Mouse (Mus musculus) olfactory bulb, adult 2 months (tissue): ENCODE measurements around the gene Syn3. TPM values are rescaled to one million over a fixed set of nuclear protein-coding genes. Genes with fewer than 3 reads are reported as not detected.
"Not testable (repeated sequence)": the region's sequence is repeated elsewhere in the genome, so short reads cannot be mapped to it uniquely, and the experiment has no call there.

Source experiments
- H3K27ac ChIP-seq: fragments of 200-500 bp; 2 replicates; pipeline ENCODE4 v1.5.1; 2012; ENCODE audit warnings: low read depth, low read length; ENCODE audit not compliant: insufficient read depth
- H3K4me1 ChIP-seq: fragments of 200-500 bp; 2 replicates; pipeline ENCODE4 v1.6.1; 2012; ENCODE audit warnings: low read length; ENCODE audit not compliant: control insufficient read depth, insufficient read depth
- H3K4me3 ChIP-seq: fragments of 200-500 bp; 2 replicates; pipeline ENCODE4 v1.5.1; 2012; ENCODE audit warnings: mild to moderate bottlenecking, low read depth, low read length, moderate library complexity; ENCODE audit not compliant: insufficient read depth
- CTCF ChIP-seq: fragments of 200-500 bp; IDR thresholded peaks from 2 replicates; pipeline ENCODE4 v1.5.1; 2012; ENCODE audit warnings: low read depth, mild to moderate bottlenecking, low read length, moderate library complexity; ENCODE audit not compliant: insufficient read depth
- POLR2A ChIP-seq: fragments of 200-500 bp; IDR thresholded peaks from 2 replicates; pipeline ENCODE4 v1.6.1; 2012; ENCODE audit warnings: mild to moderate bottlenecking, low read depth, low read length, moderate library complexity; ENCODE audit not compliant: insufficient read depth
- WGBS: fragments of 180-500 bp; shearing (Covaris S2); methylation state at CpG from one replicate; pipeline ENCODE4 v1.1.7; 2018; 5-methylcytosine and 5-hydroxymethylcytosine counted together
- polyA plus RNA-seq: library from polyadenylated mRNA; stranded (reverse); fragments of >200 nt; gene quantifications from 2 replicates; pipeline ENCODE4 v1.2.4, GENCODE M21; 2012; ENCODE audit warnings: low replicate concordance; ENCODE audit not compliant: missing spikeins, insufficient read depth, insufficient read length

Gene Syn3
- polyA plus RNA-seq, 1 experiment = not detected

- 95% methylated on average over 1 of the region's 1 CpGs for whole genome bisulfite sequencing
- no peak overlapping the region for H3K27ac ChIP-seq
- no peak for TF ChIP-seq CTCF
- H3K4me1 ChIP-seq = no peaks in the 10 kb centered on the region
- no peak overlapping the region for H3K4me3 ChIP-seq
Measured at GRCm38 (mm10) chr10:86046371-86046770, 452.3 kb downstream of the Syn3 start.

DNA sequence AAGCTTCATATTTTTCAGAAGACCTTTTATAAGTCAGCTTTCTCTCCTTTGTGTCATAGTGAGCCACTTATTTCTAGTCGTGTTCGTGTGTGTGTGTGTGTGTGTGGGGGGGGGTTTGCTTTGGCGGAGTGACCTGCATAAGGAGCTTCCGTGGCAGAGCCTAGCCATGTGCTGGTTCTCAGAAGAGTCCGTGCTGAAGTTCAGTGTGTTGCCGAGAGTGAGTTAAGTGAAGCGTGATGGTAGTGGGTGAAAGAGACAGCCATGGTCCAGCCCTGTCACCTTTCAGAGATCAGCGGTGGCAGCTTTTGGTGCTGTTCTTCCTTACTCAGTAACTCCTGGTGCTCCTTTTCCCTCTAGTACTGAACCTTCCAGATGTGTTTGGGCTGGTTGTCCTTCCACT is 454.6 kb downstream of the Syn3 start:
- TF ChIP-seq POLR2A (no peak), CTCF (no peak)
- Histone ChIP-seq H3K4me3 (no peak overlapping the region), H3K27ac (no peak overlapping the region), H3K4me1 (no peaks in the 10 kb centered on the region)
- 80% methylated on average over 8 of the region's 8 CpGs for WGBS

- Histone ChIP-seq H3K4me1 (no peaks in the 10 kb centered on the region), H3K4me3 (no peak overlapping the region), H3K27ac (no peak overlapping the region)
- no peak for TF ChIP-seq POLR2A
- TF ChIP-seq CTCF = no peak
- 79% methylated on average over 4 of the region's 4 CpGs for WGBS
Measured at GRCm38 (mm10) chr10:86043651-86044050, 455.0 kb downstream of the Syn3 start.

DNA sequence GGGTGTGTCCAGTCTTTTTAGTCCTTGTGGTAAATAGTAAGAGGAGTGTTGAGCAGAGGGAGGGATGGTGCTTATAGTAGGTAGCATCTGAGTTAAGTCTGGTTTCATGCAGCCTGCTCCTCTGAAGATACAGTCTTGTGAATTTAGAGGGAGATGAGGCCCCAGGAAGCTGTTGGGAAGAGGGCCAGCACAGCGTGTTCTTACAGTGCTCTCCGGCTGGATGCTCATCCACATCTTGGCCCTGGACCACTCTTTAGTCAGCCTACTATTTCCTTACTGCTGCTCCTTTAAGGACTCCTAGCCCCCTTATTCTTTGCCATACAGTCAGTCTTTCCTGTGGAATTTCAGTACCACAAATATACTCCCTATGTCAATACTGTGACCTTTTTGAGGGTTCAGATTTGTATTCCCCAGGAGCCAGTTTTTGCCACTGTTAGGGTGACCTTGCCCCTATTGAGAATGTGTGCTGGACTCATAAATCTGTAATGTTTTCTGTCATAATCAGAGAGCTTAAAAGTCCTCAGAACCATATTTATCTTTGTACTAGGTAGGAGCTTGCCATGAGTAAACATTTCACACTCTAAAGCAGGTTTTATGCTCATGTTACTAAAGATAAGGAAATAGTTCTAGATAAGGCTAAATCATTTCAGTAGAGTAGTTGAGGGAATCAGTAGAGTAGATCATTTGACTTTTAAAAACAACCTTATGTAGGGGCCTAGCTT is 464.5 kb downstream of the Syn3 start:
- H3K27ac ChIP-seq = no peak overlapping the region
- WGBS = 50% methylated on average over 2 of the region's 2 CpGs

DNA sequence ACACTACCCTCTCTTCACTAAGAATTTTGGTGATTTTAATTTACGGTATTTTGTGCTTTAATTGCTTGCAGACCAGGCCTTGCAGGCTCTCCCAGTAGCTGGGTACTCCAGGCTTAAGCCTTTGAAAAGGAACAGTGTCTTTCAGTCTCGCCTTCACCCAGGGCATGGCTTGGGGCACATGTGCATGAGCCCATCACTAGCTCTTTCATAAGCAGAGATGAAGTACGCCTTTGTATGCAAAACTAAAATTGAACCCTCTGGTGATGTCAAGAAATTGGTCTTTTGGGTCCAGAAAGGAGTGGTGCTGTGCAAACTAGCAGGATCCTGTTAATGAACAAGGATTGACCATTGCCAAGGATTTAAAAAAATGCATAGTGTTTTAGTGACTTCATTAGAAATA is 466.2 kb downstream of the Syn3 start:
- Histone ChIP-seq H3K27ac (no peak overlapping the region), H3K4me1 (no peaks in the 10 kb centered on the region), H3K4me3 (no peak overlapping the region)
- 69% methylated on average over 3 of the region's 3 CpGs for WGBS
- TF ChIP-seq POLR2A = no peak
- TF ChIP-seq CTCF = no peak

More for the DNA sequence above, 464.5 kb downstream of the Syn3 start:
- Histone ChIP-seq H3K4me3 (no peak overlapping the region), H3K4me1 (no peaks in the 10 kb centered on the region)
- no peak for TF ChIP-seq POLR2A
- no peak for TF ChIP-seq CTCF

DNA sequence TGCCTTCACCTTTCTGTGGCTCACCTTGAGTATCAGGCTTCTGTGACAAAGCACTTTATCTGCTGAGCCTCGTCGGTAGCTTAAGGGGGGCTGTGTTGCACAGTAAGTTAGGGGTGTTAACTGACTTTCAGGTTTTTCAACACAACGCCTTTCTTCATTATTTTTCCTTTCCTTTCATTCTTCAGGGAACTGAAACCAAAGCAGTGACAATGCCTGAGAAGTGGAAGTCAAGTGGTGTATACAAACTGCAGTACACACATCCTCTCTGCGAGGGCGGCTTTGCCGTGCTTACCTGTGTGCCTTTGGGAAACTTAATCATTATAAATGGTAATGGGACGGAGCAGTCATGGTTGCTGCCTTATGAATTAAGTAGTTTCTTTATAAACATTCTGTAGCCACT is 468.0 kb downstream of the Syn3 start:
- H3K27ac ChIP-seq = no peak overlapping the region
- TF ChIP-seq POLR2A (no peak), CTCF (no peak)
- WGBS = 92% methylated on average over 7 of the region's 7 CpGs

GRCm38 (mm10) chr10:86026807-86027206 is 471.9 kb downstream of the Syn3 start:
- not testable (repeated sequence) for H3K4me1 ChIP-seq, H3K4me3 ChIP-seq, H3K27ac ChIP-seq
- whole genome bisulfite sequencing = 91% methylated on average over 1 of the region's 1 CpGs

More for the DNA sequence above, 468.0 kb downstream of the Syn3 start:
- Histone ChIP-seq H3K4me1 (no peaks in the 10 kb centered on the region), H3K4me3 (no peak overlapping the region)

DNA sequence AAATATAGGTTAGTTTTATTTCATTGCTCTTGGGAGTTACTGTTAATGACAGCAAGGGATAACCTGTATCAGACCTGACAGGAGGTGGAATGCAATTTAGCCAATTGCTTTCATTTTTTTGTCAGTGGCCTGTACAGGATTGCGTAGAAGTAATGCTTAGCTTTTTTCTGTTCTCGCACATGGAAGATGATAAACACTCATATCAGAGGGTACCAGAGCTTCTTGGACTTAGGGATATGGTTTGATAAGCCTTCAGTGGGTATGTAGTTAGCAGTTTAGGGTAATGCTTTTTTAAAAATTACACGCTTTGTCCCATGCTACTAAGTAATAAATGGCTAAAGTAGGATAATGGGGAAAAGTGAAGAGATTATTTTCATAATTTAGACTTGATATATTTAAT is 472.3 kb downstream of the Syn3 start:
- 0 out of 2 replicates have a peak, but pooled peaks cover 4% of the 10 kb centered on the region for H3K4me1 ChIP-seq
- TF ChIP-seq POLR2A (no peak), CTCF (no peak)
- over 99% methylated on average over 3 of the region's 3 CpGs for WGBS
- no peak overlapping the region for H3K27ac ChIP-seq
- H3K4me3 ChIP-seq = no peak overlapping the region

DNA sequence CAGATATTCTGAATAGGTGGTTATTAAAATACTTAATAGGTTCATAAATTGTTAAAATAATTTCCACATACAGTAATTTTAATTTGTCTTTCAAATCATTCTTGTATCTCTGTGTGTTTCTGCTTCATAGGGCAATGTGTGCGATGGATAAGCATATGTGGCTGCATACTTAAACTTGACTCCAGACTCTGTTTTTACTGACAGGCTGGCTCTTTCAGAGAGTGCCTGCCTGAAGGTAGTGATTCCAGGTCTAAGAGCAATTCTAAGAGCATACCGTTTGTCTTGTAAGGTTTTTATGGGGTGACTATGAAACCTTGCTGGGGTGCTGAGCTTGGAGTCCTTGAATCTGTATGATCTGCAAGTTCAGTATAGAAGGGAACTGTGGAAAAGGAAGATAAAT is 472.8 kb downstream of the Syn3 start:
- Histone ChIP-seq H3K4me1 (0 out of 2 replicates have a peak, but pooled peaks cover 4% of the 10 kb centered on the region), H3K27ac (no peak overlapping the region), H3K4me3 (no peak overlapping the region)
- WGBS = 90% methylated on average over 2 of the region's 2 CpGs
- TF ChIP-seq CTCF (no peak), POLR2A (no peak)

DNA sequence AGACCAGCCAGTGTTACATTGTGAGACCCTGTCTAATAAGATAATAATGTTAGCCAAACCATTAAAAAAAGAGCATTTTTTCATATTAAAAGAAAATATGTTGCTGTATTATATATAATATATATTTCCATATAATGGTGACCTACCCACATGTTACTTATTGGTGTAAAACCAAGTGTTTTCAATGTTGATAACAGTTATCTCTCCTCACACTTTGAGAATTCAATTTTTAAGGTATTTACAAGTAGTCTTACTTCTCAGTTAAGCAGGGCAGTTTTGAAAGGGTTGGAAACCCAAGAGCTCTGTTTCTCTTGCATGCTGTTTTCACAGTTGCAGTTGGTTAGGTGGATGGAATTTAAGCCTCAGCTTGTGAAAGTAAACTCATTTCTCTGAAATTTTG is 475.5 kb downstream of the Syn3 start:
- TF ChIP-seq CTCF = no peak
- no peak for TF ChIP-seq POLR2A
- Histone ChIP-seq H3K27ac (no peak overlapping the region), H3K4me1 (0 out of 2 replicates have a peak, but pooled peaks cover 4% of the 10 kb centered on the region), H3K4me3 (no peak overlapping the region)
